Mouse (Mus musculus) leukemia stem cell, adult 10-12 weeks (primary cell): ENCODE data around the gene Cpne5. TPM values are rescaled to one million over a fixed set of nuclear protein-coding genes. Genes with fewer than 3 reads are reported as not detected.

ENCODE experiments used
- polyA plus RNA-seq: library from polyadenylated mRNA; stranded (reverse); fragments of >175 nt; gene quantifications from 2 replicates; pipeline ENCODE4 v1.2.3, GENCODE M21; 2012; ENCODE audit warnings: low replicate concordance

Gene Cpne5
- polyA plus RNA-seq: 9.3 and 47.2 TPM in 2 replicates

DNA sequence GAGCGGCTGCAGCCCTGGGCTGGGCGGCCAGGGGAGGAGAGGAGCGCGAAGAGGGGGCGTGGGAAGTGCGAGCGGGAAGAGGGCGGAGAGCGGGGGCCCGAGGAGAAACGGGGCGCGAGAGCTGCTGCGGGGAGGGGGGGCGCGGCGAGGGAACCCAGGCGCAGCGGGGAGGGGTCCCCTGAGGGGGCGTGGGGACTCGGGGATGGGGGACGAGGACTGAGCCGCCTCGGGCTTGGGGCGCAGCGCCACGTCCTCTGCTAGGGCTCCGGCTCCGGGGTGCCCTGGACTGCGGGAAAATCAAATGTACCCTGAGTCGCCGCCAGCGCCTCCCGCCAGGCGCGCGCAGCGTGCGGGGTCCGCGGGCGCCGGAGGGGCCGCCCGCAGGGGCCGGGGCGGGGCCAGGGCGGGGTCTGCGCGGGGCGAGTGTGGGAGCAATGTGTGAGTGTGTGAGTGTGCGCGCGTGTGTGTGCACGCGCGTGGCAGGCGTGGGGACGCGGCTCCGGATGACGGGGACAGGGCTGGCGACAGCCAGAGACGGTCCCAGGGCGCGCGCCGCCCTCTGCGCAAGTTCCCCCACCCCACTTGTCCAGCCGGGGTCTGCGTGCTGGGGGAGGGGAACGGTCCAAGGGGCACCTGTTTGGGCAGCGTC, at the start of gene Cpne5:
Cpne5 (minus strand) TSS at position 396 of the 649 bp plus-strand sequence.

DNA sequence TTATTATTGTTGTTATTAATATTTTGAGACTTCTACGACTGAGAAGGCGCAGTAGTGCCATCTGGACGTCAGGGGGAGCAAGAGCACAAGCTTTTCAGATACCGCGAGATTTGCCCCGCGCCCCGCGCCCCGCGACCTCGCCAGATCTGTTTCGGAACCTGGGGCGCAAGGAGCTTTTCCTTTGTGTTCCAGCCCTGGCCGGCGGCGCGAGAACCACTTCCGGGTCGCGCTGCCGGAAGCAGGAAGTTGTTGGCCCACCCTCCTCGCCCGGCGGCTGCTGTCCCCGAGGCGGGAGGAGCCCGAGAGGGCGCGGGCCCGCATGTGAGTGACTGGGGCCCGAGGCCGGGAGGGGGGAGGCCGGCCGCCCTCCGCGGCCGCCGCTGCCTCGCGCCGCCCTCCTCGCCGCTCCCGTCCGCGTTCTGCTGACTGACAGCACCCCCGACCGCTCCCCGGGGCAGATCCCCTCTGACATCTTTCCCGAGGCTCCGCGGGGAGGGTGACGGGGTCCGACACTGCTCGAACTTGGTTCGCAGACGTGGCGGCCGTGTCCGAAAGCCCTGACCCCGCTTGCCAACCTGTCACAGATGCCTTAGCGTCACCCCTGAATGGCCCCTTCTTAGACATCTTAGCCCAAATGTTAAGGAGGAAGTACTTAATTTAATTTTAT, 30.8 kb upstream of the Cpne5 start, which contains the start of gene BC004004:
BC004004 (plus strand) TSS at position 107 of the 667 bp plus-strand sequence.

DNA sequence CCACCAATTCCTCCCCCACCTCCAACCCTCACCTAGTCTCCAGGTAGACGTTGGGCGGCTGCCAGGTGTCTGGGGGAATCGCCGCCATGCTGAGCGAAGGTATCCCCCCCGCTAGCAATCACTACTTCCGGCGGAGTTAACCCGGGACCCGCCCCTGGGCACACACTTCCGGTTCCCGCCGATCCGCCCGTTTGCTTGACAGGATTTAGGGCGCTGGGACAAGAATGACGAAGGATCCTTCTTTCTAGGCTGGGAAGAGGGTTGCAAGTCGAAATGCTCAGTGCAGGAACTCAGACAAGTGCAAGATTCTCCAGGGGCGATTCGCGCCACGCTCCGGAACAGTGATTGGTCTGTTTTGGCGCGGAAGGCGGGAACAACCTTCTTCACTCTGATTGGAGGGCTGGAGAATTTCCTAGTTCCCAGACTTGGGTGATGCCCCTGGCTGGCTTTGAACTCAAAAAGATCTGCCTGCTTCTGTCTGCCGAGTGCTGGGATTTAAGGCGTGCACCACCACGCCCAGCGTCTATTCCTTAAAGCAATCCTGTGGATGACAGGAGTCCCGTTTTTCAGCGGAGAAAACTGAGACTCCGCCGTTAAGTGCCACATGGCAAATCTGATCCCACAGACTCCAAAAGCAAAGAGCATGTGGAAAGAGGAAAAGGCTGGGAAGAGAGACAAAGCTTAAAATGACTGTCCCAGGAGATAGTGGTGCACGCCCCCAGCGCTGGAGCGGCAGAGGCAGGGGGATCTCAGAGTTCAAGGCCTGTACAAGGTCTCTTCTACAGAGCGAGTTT, 26.1 kb upstream of the Cpne5 start, which contains the start of gene Ppil1:
Ppil1 (minus strand) TSS at position 347 of the 794 bp plus-strand sequence.

DNA sequence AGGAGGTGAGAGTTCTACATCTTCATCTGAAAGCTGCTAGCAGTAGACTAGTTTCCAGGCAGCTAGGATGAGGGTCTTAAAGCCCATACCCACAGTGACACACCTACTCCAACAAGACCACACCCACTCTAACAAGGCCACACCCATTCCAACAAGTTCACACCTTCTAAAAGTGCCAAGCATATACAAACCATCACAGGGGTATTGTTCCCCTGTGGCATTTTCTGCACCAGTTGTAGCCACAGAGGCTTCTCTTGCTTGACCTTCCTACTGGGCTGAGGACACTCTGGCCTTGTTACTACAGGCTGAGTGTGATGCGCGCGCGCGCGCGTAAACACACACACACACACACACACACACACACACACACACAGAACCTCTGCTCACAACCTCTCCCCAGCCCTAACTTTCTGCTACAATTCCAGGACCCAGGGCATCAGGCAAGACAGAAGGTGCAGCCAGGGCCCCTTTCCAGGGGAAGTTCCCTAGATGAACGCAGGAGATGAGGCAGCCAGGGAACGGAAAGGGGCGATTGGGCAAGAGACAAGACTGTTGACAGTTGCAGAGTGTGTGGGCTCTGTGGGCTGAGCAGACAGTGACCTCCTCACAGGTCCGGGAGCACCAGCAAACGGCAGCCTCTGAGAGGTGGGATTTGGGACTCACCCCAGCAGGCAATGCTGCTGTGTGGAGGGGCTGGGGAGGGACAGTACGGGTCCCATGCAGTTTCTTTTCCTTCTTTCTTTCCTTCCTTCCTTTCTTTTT, 124.2 kb downstream of the Cpne5 start, which contains the start of gene Rab44:
Rab44 (plus strand) TSS at position 555 of the 762 bp plus-strand sequence.

Other genes starting within 250 kb of the Cpne5 start
- 121 and 156 TPM in 2 replicates for gene Stk38, start 230.2 kb downstream of the Cpne5 start, polyA plus RNA-seq
- 16.8 and 279 TPM in 2 replicates for gene Srsf3, start 205.5 kb downstream of the Cpne5 start, polyA plus RNA-seq
- gene Cdkn1a, start 147.2 kb downstream of the Cpne5 start, polyA plus RNA-seq: 35.1 and 66.5 TPM in 2 replicates
- 0.69 and 1.7 TPM in 2 replicates for gene Rab44, start 124.0 kb downstream of the Cpne5 start, polyA plus RNA-seq
- 5.6 and 43.1 TPM in 2 replicates for gene Ppil1, start 26.0 kb upstream of the Cpne5 start, polyA plus RNA-seq
- gene BC004004, start 30.6 kb upstream of the Cpne5 start, polyA plus RNA-seq: 4.5 and 24.0 TPM in 2 replicates
- 3.5 and 6.1 TPM in 2 replicates for gene Pi16, start 79.5 kb upstream of the Cpne5 start, polyA plus RNA-seq
- 102 and 122 TPM in 2 replicates for gene Mtch1, start 109.8 kb upstream of the Cpne5 start, polyA plus RNA-seq
- gene Fgd2, start 122.7 kb upstream of the Cpne5 start, polyA plus RNA-seq: 25.8 and 27.3 TPM in 2 replicates